Mouse (Mus musculus): ENCODE results near the gene Tmem17. TPM values are rescaled to one million over a fixed set of nuclear protein-coding genes. Genes with fewer than 3 reads are reported as not detected.

Gene Tmem17
- polyA plus RNA-seq, 1 experiment = 2.9 TPM

- Histone ChIP-seq H3K4me1 (ENCODE audit: control insufficient read depth, insufficient read depth, insufficient read length, low read length) (no peaks in the 10 kb centered on the region), H3K27ac (replicated peaks; ENCODE audit: low read depth, low read length) (no peak overlapping the region), H3K4me3 (ENCODE audit: insufficient read depth, low read depth, low read length) (no peak overlapping the region)
Measured at GRCm38 (mm10) chr11:22540600-22540999, 28.7 kb downstream of the Tmem17 start.

DNA sequence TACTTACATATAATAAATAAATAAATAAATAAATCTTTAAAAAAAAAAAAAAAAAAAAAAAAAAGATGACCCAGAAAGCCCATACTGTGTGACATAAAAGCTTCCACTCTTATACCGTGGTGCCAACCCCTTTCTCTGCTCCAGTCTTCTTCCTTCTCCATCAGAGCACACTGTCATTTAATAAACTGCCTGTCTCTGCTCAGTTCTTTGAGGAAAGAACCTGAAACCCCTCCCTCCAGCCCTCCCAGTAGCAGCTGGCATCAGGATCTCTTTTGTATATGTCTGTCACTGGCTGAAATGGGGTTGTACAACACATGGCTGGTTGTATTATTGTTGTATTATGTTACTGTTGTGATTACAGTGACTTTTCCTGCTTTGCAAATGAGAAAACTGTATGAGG lies 48.2 kb downstream of the Tmem17 start:
- no peak overlapping the region for H3K27ac ChIP-seq (replicated peaks; ENCODE audit: low read depth, low read length)
- no peaks in the 10 kb centered on the region; the same call in 1 of the 2 replicates for H3K4me1 ChIP-seq (ENCODE audit: control insufficient read depth, insufficient read depth, insufficient read length, low read length)
- H3K4me3 ChIP-seq (ENCODE audit: insufficient read depth, low read depth, low read length) = no peak overlapping the region

- Histone ChIP-seq H3K27ac (replicated peaks; ENCODE audit: low read depth, low read length) (no peak overlapping the region), H3K4me1 (ENCODE audit: control insufficient read depth, insufficient read depth, insufficient read length, low read length) (no peaks in the 10 kb centered on the region; the same call in 1 of the 2 replicates)
Measured at GRCm38 (mm10) chr11:22560503-22561328, 48.8 kb downstream of the Tmem17 start.

DNA sequence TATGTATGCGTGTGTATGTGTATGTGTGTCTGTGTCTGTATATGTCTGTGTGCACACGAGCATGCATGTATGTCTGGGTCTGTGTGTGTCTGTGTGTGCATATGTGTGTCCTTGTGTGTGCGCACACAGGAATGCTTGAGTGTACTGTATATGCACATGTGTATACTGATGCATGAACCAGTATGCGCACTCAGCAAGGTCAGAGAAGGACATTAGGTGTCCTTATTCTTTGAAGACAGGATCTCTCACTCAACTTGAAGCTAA lies 49.4 kb downstream of the Tmem17 start:
- H3K4me3 ChIP-seq (ENCODE audit: insufficient read depth, low read depth, low read length) = no peak overlapping the region
- no peaks in the 10 kb centered on the region; the same call in 1 of the 2 replicates for H3K4me1 ChIP-seq (ENCODE audit: control insufficient read depth, insufficient read depth, insufficient read length, low read length)
- H3K27ac ChIP-seq (replicated peaks; ENCODE audit: low read depth, low read length) = no peak overlapping the region

More at GRCm38 (mm10) chr11:22560503-22561328, 48.8 kb downstream of the Tmem17 start:
- no peak overlapping the region for H3K4me3 ChIP-seq (ENCODE audit: insufficient read depth, low read depth, low read length)

- Histone ChIP-seq H3K4me3 (ENCODE audit: insufficient read depth, low read depth, low read length) (no peak overlapping the region), H3K27ac (replicated peaks; ENCODE audit: low read depth, low read length) (no peak overlapping the region)
Measured at GRCm38 (mm10) chr11:22563706-22564105, 51.8 kb downstream of the Tmem17 start.

DNA sequence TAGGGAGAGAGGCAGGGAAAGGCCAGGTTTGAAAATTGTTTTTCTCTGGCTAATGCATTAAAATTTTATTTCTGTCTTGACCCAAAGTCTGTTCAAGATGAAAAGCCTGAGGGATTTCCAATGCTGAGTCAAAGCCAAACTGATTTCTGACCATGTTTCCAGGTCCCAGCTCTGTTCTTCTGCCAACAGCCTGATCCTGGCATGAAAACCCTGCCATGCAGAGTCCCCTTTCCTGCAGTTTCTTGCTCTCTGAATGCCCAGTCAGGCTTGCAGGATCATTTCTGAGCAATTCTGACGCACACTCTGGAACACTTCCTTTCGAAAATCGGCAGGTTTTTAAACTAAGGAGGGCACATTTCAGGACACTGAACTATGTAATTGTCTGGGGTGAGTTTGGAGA lies 52.8 kb downstream of the Tmem17 start:
- Histone ChIP-seq H3K4me1 (ENCODE audit: control insufficient read depth, insufficient read depth, insufficient read length, low read length) (no peaks in the 10 kb centered on the region; the same call in 1 of the 2 replicates), H3K4me3 (ENCODE audit: insufficient read depth, low read depth, low read length) (no peak overlapping the region), H3K27ac (replicated peaks; ENCODE audit: low read depth, low read length) (no peak overlapping the region)

More at GRCm38 (mm10) chr11:22563706-22564105, 51.8 kb downstream of the Tmem17 start:
- no peaks in the 10 kb centered on the region; the same call in 1 of the 2 replicates for H3K4me1 ChIP-seq (ENCODE audit: control insufficient read depth, insufficient read depth, insufficient read length, low read length)

Other genes starting within 250 kb of the Tmem17 start
- gene Ehbp1, start 169.8 kb upstream of the Tmem17 start, polyA plus RNA-seq (2012; ENCODE audit: insufficient read depth, insufficient read length, missing spikeins) = 2.4 and 3.8 TPM in 2 replicates